Mouse (Mus musculus) urinary bladder, postnatal 25 days (tissue): ENCODE data around the gene Stk39.
"Not testable (repeated sequence)": the region's sequence is repeated elsewhere in the genome, so short reads cannot be mapped to it uniquely, and the experiment has no call there.

Source experiments
- DNase-seq: peaks from one replicate; pipeline ENCODE4 v3.0.0; 2022; ENCODE audit warnings: low spot score

Gene Stk39

GRCm38 (mm10) chr2:68288106-68288505 is 184.0 kb downstream of the Stk39 start:
- DNase-seq, result no peak

- peak; percentile 21 for DNase-seq
These were observed 187.7 kb downstream of the Stk39 start for GRCm38 (mm10) chr2:68284391-68284790.

- DNase-seq, result no peak
These were observed 189.0 kb downstream of the Stk39 start for GRCm38 (mm10) chr2:68283021-68283548.

GRCm38 (mm10) chr2:68281575-68281974 is 190.5 kb downstream of the Stk39 start:
- no peak for DNase-seq

GRCm38 (mm10) chr2:68271301-68271700 is 200.8 kb downstream of the Stk39 start:
- no peak for DNase-seq

- no peak for DNase-seq
These were observed 201.2 kb downstream of the Stk39 start for GRCm38 (mm10) chr2:68270836-68271235.

GRCm38 (mm10) chr2:68269646-68270045 is 202.4 kb downstream of the Stk39 start:
- DNase-seq, result no peak

GRCm38 (mm10) chr2:68264826-68265225 is 207.2 kb downstream of the Stk39 start:
- no peak for DNase-seq

- DNase-seq, result no peak
These were observed 211.2 kb downstream of the Stk39 start for GRCm38 (mm10) chr2:68260911-68261310.

- DNase-seq, result no peak
These were observed 214.5 kb downstream of the Stk39 start for GRCm38 (mm10) chr2:68257571-68257970.

GRCm38 (mm10) chr2:68256472-68256871 is 215.6 kb downstream of the Stk39 start:
- DNase-seq, result no peak

- DNase-seq, result no peak
These were observed 217.3 kb downstream of the Stk39 start for GRCm38 (mm10) chr2:68254756-68255155.

GRCm38 (mm10) chr2:68253222-68253621 is 218.8 kb downstream of the Stk39 start:
- DNase-seq, result no peak

- no peak for DNase-seq
These were observed 219.9 kb downstream of the Stk39 start for GRCm38 (mm10) chr2:68252048-68252758.

GRCm38 (mm10) chr2:68250897-68251296 is 221.2 kb downstream of the Stk39 start:
- no peak for DNase-seq

- DNase-seq, result no peak
These were observed 222.1 kb downstream of the Stk39 start for GRCm38 (mm10) chr2:68249855-68250424.

GRCm38 (mm10) chr2:68246284-68246683 is 225.8 kb downstream of the Stk39 start:
- DNase-seq, result no peak

- no peak for DNase-seq
These were observed 227.5 kb downstream of the Stk39 start for GRCm38 (mm10) chr2:68244556-68244955.

GRCm38 (mm10) chr2:68243879-68244553 is 228.1 kb downstream of the Stk39 start:
- no peak for DNase-seq

- no peak for DNase-seq
These were observed 228.8 kb downstream of the Stk39 start for GRCm38 (mm10) chr2:68243273-68243672.

- no peak for DNase-seq
These were observed 230.0 kb downstream of the Stk39 start for GRCm38 (mm10) chr2:68242069-68242468.

GRCm38 (mm10) chr2:68241640-68242039 is 230.4 kb downstream of the Stk39 start:
- DNase-seq, result no peak

GRCm38 (mm10) chr2:68239415-68239814 is 232.7 kb downstream of the Stk39 start:
- not testable (repeated sequence) for DNase-seq
